Mouse (Mus musculus): ENCODE measurements around the gene Stradb. TPM values are rescaled to one million over a fixed set of nuclear protein-coding genes. Genes with fewer than 3 reads are reported as not detected.

The Stradb gene
- total RNA-seq (2021), result 10 to 100 TPM; 53.8 to 54.6 TPM
- long read RNA-seq, experiment 1, transcript Stradb-201 (12 exons, 2,960 nt), result major isoform, 66 of 76 reads
- long read RNA-seq, experiment 1, partial matches to known transcripts, result 0 of 76 reads
- long read RNA-seq, experiment 1, other reads (novel, unspliced or antisense), result 4 of 76 reads
- long read RNA-seq, experiment 2, transcript Stradb-201 (12 exons, 2,960 nt), result major isoform, 30 of 39 reads
- long read RNA-seq, experiment 2, partial matches to known transcripts, result 2 of 39 reads
- long read RNA-seq, experiment 2, other reads (novel, unspliced or antisense), result 2 of 39 reads

GRCm38 (mm10) chr1:58973366-58974221 is at the start of gene Stradb, which contains the start of gene Trak2:
Gene Stradb (plus strand): TSS chr1:58973522.
Gene Trak2 (minus strand): TSS chr1:58973430.
- DNase-seq (ENCODE audit: low spot score in 2 of 2), result peak; percentile 95 to 96

DNA sequence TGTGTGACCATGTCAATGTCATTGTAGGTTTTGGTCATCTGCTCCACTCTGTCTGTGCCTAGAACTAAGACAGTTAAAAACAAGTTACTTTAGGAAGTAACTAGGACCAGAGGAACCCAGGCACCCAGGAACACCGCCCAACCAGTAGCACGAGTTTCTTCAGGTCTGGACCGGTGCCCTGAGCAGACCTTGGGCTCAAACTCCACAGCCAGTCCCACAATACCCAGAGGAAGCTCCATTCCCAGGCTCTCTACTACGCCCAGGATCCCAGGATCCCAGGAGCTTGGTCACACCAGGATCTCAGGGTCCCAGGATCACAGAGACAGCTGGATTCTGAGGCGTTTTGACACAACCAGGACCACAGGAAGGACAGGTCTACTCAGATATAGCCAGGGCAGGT is 46.7 kb upstream of the Stradb start:
- no peak for DNase-seq (ENCODE audit: low spot score in 2 of 2)

DNA sequence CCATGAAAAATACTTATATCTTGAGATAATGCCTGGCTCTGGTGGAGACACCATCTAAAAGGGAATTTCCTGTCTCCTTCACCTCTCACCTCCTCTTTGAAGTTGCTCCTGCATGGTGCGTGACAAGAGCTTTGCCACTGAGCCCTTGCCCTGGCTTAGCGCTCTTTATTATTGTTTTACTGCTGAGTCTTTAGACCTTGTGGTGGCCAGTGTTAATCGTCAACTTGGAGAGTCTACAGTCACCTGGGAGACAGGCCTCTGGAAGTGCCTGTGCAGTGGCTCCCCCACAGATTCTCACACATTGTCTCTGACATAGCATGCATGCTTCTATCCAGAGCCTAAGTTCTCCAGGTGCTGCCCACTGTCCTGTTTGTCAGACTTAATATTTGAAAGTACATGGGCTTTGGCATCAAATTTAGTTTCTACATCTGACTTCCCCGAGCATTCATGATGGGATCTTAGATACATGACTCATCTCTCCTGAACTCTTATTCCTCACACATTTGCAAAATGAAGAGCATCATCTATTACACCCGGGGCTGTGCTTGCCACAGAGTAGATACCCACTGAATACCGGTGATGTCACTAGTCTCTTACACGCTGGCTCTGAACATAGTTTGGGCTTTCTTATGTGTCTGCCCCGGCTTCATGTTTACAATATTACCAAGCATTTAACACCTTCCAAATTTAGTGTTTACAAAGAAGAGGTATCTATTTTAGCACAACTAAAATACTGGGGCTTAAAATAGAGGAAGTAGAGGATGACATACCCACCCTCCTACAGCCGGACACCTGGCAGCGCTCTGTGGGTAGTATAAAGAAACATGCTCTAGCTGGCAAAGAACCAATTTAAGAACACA is 36.3 kb upstream of the Stradb start:
- DNase-seq (ENCODE audit: low spot score in 2 of 2), result no peak

- DNase-seq (ENCODE audit: low spot score in 2 of 2), result no peak
These were observed 35.7 kb upstream of the Stradb start for GRCm38 (mm10) chr1:58937606-58938099.

DNA sequence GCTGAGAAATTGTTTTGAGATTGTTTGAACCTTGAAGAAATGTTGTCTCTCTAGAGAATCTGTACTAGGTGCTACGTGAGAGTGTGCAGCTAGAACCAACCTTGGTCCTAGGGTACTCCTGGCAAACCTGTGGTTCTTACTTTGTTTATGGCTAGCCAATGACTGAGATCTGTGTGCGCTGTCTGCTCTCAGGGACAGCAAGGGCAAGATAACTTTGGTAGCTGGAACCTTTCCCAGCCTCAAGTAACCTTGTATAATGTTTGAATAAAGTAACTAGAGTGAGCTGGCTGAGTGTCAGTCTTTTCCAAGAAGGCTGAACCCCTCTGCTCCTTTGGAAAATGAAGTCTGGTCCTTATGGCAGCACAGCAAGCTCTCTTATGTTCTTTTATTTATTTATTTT is 27.8 kb upstream of the Stradb start:
- DNase-seq (ENCODE audit: low spot score in 2 of 2), result no peak

DNA sequence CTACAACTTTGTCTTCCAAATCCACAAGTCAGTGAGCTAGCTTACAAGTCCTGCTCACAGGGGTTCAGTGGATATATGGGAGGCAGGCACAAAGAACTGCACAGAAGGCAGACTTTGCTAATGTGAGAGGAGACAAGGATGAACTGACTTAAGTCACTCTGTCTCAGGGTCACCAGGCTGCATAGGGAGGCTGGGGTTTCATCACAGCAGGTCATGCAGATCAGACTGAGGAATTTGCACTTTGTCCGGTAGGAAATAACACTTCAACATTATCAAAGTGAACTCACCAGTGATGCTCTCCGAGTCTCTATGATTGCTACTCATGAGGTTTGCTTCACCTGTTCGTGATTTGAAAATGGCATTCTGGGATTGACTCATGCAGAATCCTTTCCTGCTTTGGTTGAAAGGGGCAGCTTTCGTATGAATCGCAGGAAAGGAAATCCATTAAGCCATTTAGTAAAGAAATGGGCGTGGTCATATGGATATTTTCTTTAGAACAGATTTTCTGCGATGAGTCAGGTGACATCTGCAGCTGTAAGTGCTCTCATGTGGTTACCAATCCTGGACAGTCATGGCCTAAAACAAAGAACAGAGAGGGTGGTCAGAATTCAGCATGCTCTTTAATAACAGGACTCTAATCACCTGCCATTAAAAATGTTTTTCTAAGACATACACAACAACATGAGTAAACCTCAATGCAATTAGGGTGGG is 27.2 kb upstream of the Stradb start:
- DNase-seq (ENCODE audit: low spot score in 2 of 2), result no peak

DNA sequence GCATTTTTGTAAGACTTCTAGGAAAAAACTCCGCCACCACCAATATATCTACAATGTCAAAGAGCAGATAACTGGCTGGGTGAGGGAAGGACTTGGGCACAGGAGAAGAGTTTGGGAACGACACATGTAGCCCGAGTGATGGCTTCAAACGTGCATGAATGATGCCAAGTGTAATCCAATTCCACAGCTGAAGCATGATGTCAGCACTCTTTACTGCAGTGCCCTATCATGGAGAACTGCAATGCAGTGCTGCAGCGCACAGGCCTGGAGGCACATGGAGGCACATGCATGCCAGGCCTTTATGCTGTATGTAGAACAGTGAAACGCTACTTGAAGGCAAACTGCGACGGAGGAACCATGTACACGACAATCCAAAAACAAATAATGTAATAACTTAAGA is 26.6 kb upstream of the Stradb start:
- DNase-seq (ENCODE audit: low spot score in 2 of 2), result no peak

DNA sequence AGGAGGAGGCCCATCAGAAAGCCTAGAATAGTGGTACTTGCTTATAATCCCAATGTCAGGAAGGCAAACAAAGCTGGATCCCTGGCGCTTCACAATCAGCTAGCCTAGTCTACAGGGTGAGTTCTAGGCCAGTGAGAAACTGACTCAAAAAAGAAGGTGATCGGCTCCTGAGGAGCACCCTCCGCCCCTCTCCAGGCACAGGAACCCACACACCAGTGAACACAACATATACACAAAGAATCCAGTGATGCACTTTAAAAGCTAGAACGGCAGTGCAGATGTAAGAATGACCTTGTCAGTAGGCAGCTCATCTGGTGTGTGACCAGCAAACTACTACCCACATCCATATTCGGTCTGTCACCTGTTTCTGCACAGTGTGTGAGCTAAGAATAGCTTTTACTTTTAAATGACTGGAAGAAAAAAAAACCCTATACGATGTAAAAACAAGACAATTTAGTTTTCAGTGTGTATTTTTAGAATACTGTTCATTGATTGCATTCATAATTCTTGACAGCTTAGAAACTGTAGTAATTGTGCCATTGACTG is 23.7 kb upstream of the Stradb start:
- DNase-seq (ENCODE audit: low spot score in 2 of 2), result no peak

GRCm38 (mm10) chr1:58950899-58951648 is 22.2 kb upstream of the Stradb start:
- no peak for DNase-seq (ENCODE audit: low spot score in 2 of 2)

DNA sequence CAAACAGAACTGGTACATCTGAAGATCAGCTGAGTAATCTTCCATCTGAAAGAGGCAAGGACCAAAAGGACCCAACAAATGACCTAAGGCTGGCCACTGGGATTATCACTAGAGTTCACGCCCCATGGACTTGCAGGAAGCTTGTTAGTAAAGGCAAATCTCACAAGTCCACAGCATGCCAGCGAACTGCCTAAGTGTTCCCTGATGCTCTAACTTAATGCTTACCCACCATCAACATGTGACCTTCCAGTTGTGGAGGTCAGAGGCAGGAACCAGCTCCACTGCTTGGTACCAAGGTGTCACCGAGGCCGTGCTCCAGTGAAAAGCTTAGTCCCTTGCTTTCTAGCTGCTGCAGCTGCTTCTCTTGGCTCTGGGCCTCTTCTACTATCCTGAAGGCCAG is 21.5 kb upstream of the Stradb start:
- DNase-seq (ENCODE audit: low spot score in 2 of 2), result no peak

DNA sequence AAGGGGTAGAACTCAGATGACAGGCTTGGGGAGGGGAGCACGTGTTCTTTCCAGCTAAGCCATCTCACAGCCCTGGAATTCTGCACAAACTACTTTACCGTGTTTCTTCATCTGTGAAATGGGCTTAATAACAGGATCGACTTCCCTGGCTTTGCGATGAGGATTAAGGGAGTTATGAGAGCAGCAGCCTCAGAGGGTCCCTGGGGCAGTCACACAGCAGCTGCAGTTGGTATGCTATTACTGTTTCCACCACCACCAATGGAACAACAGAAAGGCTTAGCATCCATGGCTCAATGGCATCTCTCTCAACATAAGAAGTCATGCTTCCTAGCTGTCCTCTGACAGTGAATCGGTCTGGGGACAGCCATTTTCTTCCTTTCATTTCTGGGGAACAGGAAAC is 20.8 kb upstream of the Stradb start:
- DNase-seq (ENCODE audit: low spot score in 2 of 2), result no peak

GRCm38 (mm10) chr1:58952997-58953396 is 20.3 kb upstream of the Stradb start:
- no peak for DNase-seq (ENCODE audit: low spot score in 2 of 2)

DNA sequence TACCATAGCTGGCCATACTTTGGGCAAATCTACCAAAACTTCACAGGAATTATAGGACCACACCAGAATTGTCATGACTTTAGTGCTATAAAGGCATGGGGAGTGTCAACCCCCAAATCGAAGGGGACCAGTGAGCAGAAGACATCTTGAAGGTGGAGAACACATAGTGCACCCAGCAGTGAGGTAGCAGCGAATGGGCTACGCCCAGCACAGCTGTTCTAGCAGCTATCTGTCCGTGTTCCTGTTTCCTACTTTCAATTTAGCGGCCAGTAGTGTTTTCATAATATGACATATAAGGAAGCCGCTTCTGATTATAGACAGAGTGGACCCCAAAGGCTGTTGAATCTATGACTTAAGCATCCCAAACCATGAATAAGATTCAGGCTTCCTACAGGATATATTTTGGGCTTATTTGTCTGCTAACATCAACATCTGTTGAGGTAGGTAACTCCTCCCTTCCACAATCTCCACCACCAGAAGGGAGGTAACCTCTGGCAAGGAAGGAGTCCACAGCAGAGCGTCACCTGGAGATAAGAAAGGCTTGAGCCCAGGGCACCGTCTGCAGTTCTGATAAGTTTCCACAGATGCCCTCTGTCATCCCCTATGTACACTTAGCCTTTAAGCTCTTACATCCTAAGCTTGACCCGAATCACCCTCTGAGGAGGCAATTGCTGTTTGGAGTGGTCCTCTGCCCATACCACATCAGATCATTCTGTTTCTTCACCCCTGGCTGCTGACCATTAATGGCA is 19.5 kb upstream of the Stradb start:
- no peak for DNase-seq (ENCODE audit: low spot score in 2 of 2)

DNA sequence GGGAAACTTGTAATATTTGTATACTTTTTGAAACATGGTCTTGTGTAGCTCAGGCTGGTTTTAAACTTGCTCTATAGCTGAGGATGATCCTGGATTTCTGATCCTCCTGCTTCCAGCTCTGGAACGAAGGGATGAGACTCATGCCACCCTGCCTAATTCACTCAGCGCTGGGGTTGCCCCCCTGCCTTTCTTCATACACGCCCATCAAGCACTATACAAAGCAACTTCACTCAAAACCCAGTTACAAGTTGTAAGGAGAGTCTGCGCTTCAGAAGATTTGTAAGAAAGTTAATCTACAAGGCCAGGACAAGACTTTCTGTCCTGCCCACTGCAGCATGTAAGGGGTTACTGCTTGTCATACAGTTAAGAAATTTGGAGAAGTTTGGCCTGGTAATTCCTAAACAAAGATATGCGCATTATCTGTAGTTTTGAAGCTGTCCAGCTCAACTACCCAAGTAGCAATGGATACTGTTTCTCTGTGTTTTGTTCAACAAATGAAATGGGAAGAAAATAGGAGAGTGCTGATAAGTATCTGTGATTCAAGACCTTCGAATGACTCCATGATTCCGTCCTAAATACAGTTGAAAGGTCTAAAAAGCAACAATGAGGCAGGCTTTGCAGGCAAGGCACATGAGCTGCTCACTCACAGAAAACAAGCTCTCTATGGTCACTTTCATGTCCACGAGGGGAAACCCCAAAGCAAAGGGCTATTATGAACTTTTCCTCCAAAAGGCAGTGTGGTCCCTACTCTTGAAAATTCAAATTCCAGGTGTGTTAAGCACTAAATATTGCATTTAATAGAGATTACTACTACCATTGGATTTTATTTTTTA is 18.5 kb upstream of the Stradb start:
- DNase-seq (ENCODE audit: low spot score in 2 of 2), result no peak

DNA sequence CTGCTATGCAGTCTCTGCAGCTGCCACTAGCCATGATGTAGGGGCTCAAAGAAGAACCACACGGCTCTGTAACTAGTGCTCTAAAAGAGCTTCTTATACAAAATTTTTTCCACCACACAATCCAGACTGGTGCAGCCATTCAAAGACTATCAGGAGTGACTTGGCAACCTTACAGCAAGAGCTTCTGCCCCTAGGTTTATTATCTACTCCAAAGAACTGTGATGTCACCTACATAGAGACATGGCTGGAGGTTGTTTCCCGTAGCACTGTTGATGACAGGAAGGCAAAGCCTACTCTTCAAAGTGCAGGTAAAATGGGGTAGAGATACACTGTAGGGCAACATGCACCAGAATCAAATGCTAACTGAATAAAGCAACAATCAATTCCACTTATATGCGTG is 17.6 kb upstream of the Stradb start:
- no peak for DNase-seq (ENCODE audit: low spot score in 2 of 2)

DNA sequence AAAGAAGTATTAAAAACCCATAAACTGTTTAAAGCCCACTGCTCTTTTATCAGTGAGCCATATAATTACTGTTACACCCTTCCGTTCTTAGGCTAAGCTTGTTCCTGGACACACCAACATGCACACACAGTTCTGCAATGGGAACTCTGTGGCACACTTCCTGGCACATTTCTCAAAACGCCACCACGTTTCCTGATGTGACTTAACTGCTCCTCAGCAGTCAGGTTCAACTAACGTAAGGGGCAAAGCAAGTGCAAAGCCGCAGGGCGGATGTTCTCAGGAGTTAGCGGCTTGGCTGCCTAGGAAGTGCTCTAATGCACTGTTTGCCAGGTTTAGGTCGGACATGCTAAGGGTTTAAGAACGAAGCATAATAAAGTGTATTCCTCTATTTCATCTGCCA is 17.1 kb upstream of the Stradb start:
- DNase-seq (ENCODE audit: low spot score in 2 of 2), result no peak

GRCm38 (mm10) chr1:58957931-58958330 is 15.4 kb upstream of the Stradb start:
- DNase-seq (ENCODE audit: low spot score in 2 of 2), result no peak
